Mouse (Mus musculus): Measurements from ENCODE around the gene 4933428M09Rik. TPM values are rescaled to one million over a fixed set of nuclear protein-coding genes. Genes with fewer than 3 reads are reported as not detected.
"Not testable (repeated sequence)": the region's sequence is repeated elsewhere in the genome, so short reads cannot be mapped to it uniquely, and the experiment has no call there.

4933428M09Rik gene
- not detected for total RNA-seq (2021)
- long read RNA-seq, experiment 1, result 0 reads
- long read RNA-seq, experiment 2, result 0 reads

DNA sequence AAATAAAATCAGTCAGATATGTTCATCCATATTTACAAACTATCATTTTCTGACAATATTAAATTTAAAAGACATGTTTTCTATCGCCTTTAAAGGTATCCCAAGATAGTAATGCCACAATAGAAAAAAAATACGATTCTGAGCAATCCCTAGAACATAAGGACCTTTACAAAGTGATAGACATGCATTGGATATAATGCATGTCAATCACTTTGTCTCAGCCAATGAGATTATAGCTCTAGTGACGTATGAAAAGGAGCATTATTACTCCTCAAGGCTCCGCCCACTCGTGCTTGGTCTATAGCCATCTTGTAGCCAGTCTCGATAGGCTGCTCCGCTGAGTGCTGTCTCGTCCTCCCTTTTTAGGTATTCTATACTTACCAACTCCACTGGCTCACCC is at the start of gene 4933428M09Rik:
Gene 4933428M09Rik (plus strand): TSS at position 301 of the 400 bp plus-strand sequence.
- no peak for DNase-seq

DNA sequence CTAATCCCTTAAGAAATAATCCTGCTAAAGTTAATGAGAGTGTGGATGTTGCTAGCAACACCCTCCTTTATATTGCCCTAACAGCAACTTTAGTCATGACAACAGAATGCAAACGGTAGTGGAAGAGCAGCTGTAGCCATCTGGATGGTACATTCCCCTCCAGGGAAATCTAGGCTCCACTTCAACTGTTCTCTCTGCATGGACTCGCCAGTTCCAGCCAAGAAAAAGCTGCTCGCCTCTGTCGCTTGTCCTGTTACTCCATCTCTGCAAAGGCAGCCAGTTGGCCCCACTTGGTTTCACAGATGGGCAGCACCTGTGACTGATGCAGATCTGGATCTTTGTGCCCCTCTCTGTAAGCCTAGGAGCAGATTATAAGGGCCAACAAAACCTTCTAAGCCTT is 45.0 kb upstream of the 4933428M09Rik start:
- intact Hi-C loops (cut with DNase I), result no loop called here
- no peak for DNase-seq

More for the DNA sequence above, at the start of gene 4933428M09Rik:
- intact Hi-C loops (cut with DNase I), result no loop called here

DNA sequence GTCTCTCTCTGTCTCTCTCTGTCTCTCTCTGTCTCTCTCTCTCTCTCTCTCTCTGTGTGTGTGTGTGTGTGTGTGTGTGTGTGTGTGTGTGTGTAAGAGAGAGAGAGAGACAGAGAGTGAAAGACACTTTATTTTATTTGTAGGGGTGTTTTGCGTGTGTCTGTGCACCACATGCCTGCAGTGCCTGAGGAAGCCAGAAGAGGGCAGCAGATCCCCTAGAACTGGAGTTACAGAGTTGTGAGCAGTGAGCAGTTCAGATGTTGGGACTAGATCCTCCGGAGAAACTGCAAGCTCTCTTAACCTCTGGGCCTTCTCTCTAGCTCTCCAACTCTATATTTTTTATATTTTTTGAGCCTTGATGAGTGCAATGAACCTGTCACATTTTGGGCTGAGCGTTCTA is 12.5 kb downstream of the 4933428M09Rik start:
- intact Hi-C loops (cut with DNase I); DNase-seq: not testable (repeated sequence)

DNA sequence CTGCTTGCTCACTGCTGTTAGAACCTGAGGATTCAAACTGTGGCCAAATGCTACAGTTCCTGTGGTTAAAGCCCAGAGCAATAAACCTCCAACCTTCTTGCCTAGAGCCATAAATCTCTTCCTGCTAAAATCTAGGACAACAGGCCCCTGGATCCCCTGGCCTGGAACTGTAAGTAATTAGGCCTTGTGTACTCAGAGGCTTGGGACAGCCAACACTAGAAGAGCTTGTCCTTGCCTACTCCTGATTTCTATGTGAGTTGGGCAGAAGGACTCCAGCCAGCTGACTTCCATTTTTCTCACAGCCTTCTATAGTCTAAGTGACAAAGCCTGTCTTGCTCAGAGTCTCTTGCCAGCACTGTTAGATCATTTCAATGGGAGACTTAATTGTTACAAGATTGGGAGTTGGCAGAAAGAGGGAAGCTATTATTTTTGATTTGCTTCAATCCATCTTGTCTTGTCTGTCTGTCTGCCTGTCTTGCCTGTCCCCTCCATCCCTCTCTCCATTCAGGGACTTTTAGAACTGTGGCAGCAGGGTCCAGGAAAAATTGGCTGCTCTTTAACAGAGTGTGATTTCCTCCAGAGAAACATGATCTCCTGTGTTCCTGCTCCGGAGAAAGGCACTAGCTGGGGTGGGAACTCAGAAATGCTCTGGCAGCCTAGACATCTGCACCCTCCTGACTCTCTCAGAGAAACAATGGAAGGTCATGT is 15.7 kb downstream of the 4933428M09Rik start:
- intact Hi-C loops (cut with DNase I), result no loop called here
- no peak for DNase-seq

DNA sequence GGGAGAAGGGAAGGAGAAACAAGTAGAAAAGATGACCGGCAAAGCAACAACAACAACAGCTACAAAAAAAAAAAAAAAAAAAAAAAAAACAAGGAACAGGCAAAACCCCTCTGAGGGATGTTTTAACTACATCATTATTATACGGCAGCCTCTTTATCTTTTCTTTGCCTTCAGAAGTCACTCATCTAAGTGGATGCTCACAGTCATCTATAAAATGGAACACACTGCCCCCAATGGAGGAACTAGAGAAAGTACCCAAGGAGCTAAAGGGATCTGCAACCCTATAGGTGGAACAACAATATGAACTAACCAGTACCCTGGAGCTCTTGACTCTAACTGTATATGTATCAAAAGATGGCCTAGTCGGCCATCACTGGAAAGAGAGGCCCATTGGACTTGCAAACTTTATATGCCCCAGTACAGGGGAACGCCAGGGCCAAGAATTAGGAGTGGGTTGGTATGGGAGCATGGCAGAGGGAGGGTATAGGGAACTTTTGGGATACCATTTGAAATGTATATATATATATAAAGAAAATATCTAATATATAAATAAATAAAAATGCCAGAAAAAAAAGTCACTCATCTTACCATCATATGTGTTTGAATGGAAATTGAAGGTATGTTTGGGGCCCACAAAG is 30.3 kb downstream of the 4933428M09Rik start:
- DNase-seq; intact Hi-C loops (cut with DNase I): not testable (repeated sequence)

DNA sequence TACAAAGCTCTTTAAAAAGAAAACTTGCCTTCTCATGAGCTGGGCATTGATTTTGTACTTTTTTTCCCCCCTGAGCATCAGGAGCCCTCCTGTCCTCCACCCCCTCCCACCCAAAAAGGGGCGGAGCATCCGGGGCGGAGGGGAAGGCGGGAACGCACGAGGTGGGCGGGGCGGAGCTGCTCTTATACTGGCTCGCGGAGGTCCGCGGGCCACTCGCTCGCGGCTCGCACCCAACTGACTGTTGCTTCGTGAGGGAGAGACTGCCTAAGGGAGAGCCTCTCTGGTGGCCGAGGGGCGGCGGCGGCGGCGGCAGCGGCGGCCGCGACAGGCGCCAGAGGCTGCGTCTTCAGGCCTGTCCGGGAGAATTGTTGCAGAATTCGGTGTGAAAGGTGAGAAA is 30.8 kb downstream of the 4933428M09Rik start, which contains the start of gene Mum1l1:
Gene Mum1l1 (plus strand): TSS at position 214 of the 397 bp plus-strand sequence.
- intact Hi-C loops (cut with DNase I), result no loop called here
- peak; percentile 49 for DNase-seq

DNA sequence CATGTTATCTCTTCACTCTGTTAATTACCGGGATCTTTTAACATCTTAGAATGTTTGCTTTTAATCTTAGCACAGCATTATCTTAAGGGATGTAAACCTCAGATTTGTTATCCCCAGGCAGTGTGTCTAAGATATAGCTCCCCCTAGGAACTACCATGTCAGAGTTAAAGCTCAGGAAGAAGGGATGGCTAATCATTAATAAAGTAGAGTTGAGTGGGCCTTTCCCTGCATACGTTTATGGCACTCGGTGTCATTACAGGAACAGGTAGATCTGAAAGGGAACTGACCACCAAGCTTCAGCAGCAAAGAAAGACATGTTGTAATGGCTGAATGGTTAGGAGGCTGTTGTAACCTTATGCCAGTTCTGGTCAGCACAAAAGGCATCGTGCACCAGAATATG is 35.7 kb downstream of the 4933428M09Rik start:
- no peak for DNase-seq
- intact Hi-C loops (cut with DNase I), result no loop called here

DNA sequence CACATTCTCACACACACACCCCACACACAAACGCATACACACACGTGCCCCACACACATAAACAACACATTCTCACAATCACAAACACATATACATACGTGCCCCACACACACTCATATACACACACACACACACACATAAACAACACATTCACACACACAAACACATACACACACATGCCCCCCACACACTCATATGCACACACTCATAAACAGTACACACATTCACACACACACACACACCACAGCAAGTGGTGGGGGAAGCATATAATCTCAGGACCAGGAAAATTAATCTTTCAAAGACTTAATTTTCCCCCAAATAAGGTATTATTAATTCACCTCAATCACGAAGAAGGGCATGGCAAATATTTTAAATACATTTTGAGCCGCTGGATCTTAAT is 37.4 kb downstream of the 4933428M09Rik start:
- DNase-seq, result no peak
- intact Hi-C loops (cut with DNase I), result no loop called here

DNA sequence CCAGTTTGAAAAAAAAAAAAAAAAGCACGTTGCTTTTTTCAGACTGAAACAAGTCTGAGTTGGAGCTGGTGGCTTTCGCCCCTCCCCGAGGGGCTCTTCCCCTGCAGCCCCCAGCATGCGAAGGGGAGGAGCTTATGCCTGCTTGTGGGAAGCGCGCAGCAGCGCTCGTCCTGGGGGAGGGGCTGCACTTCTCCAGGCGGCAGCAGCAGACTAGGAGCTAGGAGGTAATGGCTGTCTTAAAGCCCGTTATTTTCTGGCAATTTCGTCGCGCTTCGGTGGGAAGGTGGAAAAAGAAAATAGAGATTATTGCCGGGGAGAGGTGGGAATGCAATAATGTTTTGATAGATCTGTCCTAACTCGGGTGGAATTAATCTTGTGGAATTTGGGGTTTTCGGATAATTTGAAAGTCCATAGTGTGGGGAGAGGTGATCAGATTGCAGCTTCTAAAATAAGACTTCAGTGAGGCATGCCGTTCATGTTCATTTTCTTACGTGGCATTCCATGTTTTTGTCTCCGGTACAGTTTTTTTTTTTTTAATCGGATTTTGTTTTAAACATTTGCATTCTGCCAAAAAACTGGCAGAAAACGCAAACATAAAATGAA is 38.1 kb downstream of the 4933428M09Rik start:
- no peak for DNase-seq
- intact Hi-C loops (cut with DNase I), result no loop called here

DNA sequence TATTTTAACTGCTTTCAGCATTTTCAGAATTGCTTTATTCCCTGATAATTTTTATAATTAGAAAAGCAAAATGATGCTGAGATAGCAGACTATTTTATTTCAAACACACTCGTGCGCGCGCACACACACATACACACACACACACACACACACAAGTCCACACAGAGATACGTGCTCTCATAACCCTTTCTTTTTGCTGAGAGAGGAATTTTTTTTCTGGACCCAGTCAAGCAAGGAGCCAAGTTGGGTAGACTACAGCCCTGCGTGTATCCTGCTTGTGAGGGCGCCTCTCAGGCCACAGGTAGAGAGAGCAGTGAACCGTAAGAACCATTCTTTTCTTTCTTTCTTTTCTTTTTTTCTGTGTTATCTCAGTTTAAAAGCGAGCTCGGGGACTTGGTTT is 38.7 kb downstream of the 4933428M09Rik start:
- DNase-seq, result no peak
- intact Hi-C loops (cut with DNase I), result no loop called here

DNA sequence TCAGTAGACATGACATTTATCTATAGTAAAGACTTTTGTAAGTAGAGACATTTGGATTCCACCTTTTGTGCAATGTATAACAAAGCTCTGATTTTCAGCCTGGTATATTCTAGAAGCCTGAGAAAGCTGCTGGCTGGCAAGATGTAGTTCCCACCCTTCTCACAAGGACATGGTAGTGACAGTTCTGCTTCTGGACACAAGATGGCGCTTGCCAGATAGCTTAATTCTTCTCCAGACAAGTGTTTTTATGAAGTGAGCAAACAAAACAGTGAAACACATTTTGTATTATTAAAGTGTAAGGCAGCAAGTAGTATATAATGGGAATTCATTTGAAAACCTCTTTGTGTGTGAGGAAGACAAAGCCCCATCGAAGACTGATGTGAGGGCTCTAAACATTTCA is 40.0 kb downstream of the 4933428M09Rik start:
- DNase-seq, result no peak
- intact Hi-C loops (cut with DNase I), result no loop called here

DNA sequence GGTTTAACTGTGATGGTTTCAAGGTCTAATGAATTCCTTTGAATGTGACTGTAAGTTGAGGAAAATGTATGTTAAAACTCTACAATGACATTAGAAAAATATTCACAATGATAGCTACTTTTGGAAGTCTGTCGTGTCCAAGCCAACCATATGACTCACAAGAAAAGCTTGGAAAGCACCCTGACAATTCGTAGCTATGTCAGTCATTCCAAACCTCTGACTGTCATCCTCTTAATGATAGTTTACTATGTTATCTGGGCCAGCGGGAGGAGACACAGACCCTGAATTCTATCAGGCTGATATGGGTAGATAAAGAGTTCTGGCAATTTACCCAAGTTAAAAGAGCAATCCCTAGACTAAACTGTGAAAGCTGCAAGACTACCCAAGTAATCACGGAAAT is 41.8 kb downstream of the 4933428M09Rik start:
- no peak for DNase-seq
- intact Hi-C loops (cut with DNase I), result no loop called here

DNA sequence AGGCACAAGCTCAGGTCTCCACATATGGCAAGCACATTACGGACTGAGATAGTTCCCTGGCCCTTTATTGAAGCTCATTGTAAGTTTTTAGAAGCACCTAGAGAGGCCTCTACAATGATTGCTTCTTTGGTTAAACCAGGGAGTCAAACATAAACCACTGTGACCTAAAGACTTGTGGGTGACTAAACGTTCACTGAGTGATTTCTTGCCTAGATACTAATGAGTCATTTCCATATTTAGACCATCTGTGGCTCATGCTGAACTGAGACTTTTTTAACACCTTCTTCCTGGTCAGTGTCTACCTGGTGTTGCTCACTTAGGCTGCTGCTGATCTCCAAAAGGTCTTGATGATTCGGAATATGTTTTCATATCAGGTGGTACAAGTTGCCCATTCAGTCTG is 42.9 kb downstream of the 4933428M09Rik start:
- DNase-seq, result no peak
- intact Hi-C loops (cut with DNase I), result no loop called here

Other genes with a start within 250 kb of the 4933428M09Rik start
- not detected for gene Serpina7, start 94.0 kb upstream of the 4933428M09Rik start, total RNA-seq (2021)
- not detected for gene 4930513O06Rik, start 93.0 kb upstream of the 4933428M09Rik start, total RNA-seq (2021)
- gene Mum1l1, start 30.8 kb downstream of the 4933428M09Rik start, total RNA-seq (2021), result 1 to 10 TPM; 3.2 to 4.2 TPM
- not detected for gene Trap1a, start 154.5 kb downstream of the 4933428M09Rik start, total RNA-seq (2021)

All from gastrocnemius, postnatal 36 days (tissue).